Mouse (Mus musculus) Muller cell, postnatal 12 days (primary cell): ENCODE results near the gene Ino80.

Source experiments
- DNase-seq: peaks from one replicate; pipeline ENCODE4 v3.0.0-alpha.2; 2015; ENCODE audit errors: inconsistent ontology term

Gene Ino80

GRCm38 (mm10) chr2:119454558-119454957 lies 22.9 kb downstream of the Ino80 start:
- no peak for DNase-seq

- DNase-seq = peak; percentile 17
Observed at GRCm38 (mm10) chr2:119436988-119437387, 40.5 kb downstream of the Ino80 start.

GRCm38 (mm10) chr2:119436467-119436866 lies 41.0 kb downstream of the Ino80 start:
- DNase-seq = no peak

- DNase-seq = peak; percentile 34
Observed at GRCm38 (mm10) chr2:119413819-119414218, 63.7 kb downstream of the Ino80 start.

- DNase-seq = no peak
Observed at GRCm38 (mm10) chr2:119411674-119412073, 65.8 kb downstream of the Ino80 start.

GRCm38 (mm10) chr2:119411016-119411415 lies 66.5 kb downstream of the Ino80 start:
- no peak for DNase-seq

GRCm38 (mm10) chr2:119408733-119409132 lies 68.8 kb downstream of the Ino80 start:
- no peak for DNase-seq

- no peak for DNase-seq
Observed at GRCm38 (mm10) chr2:119408278-119408677, 69.2 kb downstream of the Ino80 start.

GRCm38 (mm10) chr2:119399313-119399712 lies 78.2 kb downstream of the Ino80 start:
- no peak for DNase-seq

- DNase-seq = no peak
Observed at GRCm38 (mm10) chr2:119398665-119399064, 78.8 kb downstream of the Ino80 start.

- no peak for DNase-seq
Observed at GRCm38 (mm10) chr2:119398252-119398651, 79.2 kb downstream of the Ino80 start.

- no peak for DNase-seq
Observed at GRCm38 (mm10) chr2:119389992-119390391, 87.5 kb downstream of the Ino80 start.

- DNase-seq = peak; percentile 42
Observed at GRCm38 (mm10) chr2:119388266-119388665, 89.2 kb downstream of the Ino80 start.

- no peak for DNase-seq
Observed at GRCm38 (mm10) chr2:119379455-119379854, 98.0 kb downstream of the Ino80 start.

- no peak for DNase-seq
Observed at GRCm38 (mm10) chr2:119377826-119378225, 99.7 kb downstream of the Ino80 start.

GRCm38 (mm10) chr2:119377286-119377685 lies 100.2 kb downstream of the Ino80 start:
- DNase-seq = no peak

- DNase-seq = no peak
Observed at GRCm38 (mm10) chr2:119370116-119370515, 107.4 kb downstream of the Ino80 start.

GRCm38 (mm10) chr2:119367346-119367745 lies 110.1 kb downstream of the Ino80 start:
- DNase-seq = no peak

GRCm38 (mm10) chr2:119364969-119365368 lies 112.5 kb downstream of the Ino80 start:
- DNase-seq = no peak

GRCm38 (mm10) chr2:119359721-119360291 lies 117.7 kb downstream of the Ino80 start:
- no peak for DNase-seq

GRCm38 (mm10) chr2:119358249-119358648 lies 119.2 kb downstream of the Ino80 start:
- peak; percentile 27 for DNase-seq

- no peak for DNase-seq
Observed at GRCm38 (mm10) chr2:119356805-119357204, 120.7 kb downstream of the Ino80 start.

GRCm38 (mm10) chr2:119356310-119356709 lies 121.2 kb downstream of the Ino80 start:
- DNase-seq = no peak

GRCm38 (mm10) chr2:119355651-119356050 lies 121.8 kb downstream of the Ino80 start:
- peak; percentile 42 for DNase-seq
